Mouse (Mus musculus): ENCODE measurements around the gene Mgmt.

- TF ChIP-seq RCOR1 (IDR thresholded peaks at IDR 0.05; ENCODE audit: low read depth, low read length) (no peak), CTCF (IDR thresholded peaks at IDR 0.05 in 2 of 3, conservative IDR thresholded peaks at IDR 0.05 in 1 of 3; ENCODE audit: control insufficient read depth in 1 of 3, insufficient read depth in 1 of 3, low read depth in 2 of 3, low read length in 3 of 3, poor library complexity in 1 of 3, severe bottlenecking in 1 of 3) (no peak)
Measured at GRCm38 (mm10) chr7:137056126-137056525, 161.7 kb downstream of the Mgmt start.
